Mouse (Mus musculus): ENCODE results near the gene Zfp936. TPM values are rescaled to one million over a fixed set of nuclear protein-coding genes. Genes with fewer than 3 reads are reported as not detected.

Gene Zfp936
- polyA plus RNA-seq, 1 experiment = 0.20 TPM

Small RNA genes within 50 kb of the gene (microRNA-seq; reads per million reads assigned to microRNA genes)
- gene Gm22707 (ENCODE audit: borderline microRNAs expressed) = not detected

Other genes with a start within 250 kb of the Zfp936 start
- 0.05 TPM for gene Gm2381, start 247.0 kb upstream of the Zfp936 start, polyA plus RNA-seq (2012; fragmentation: generic; extraction: Trizol)
- gene Vmn2r63, start 180.4 kb upstream of the Zfp936 start, polyA plus RNA-seq (2012; fragmentation: generic; extraction: Trizol) = under 0.01 TPM
- gene Gm9268, start 95.5 kb upstream of the Zfp936 start, polyA plus RNA-seq (2012; fragmentation: generic; extraction: Trizol) = not detected
- gene Zfp715, start 199.1 kb downstream of the Zfp936 start, polyA plus RNA-seq (2012; fragmentation: generic; extraction: Trizol) = 2.5 TPM
- gene Siglecf, start 237.1 kb downstream of the Zfp936 start, polyA plus RNA-seq (2012; fragmentation: generic; extraction: Trizol) = not detected

Data from C2C12 (cell line).